Mouse (Mus musculus) hindbrain, embryonic 11.5 days (tissue): ENCODE data around the gene Tmem268. TPM values are rescaled to one million over a fixed set of nuclear protein-coding genes. Genes with fewer than 3 reads are reported as not detected.

Source experiments
- ATAC-seq: fragments of 200-750 bp; cut with Nextera tagmentation; 2 replicates; pipeline ENCODE4 v1.8.0; 2017; ENCODE audit warnings: mild to moderate bottlenecking, moderate TSS enrichment, moderate library complexity; ENCODE audit not compliant: low FRiP score
- DNase-seq: peaks from one replicate; pipeline ENCODE4 v3.0.0-alpha.2; 2015; ENCODE audit warnings: low spot score
- H3K27ac ChIP-seq: fragments of 300-500 bp; sonication (generic); 2 replicates; pipeline ENCODE4 v1.5.1; 2014; ENCODE audit warnings: mild to moderate bottlenecking, low read depth, low read length
- H3K27me3 ChIP-seq: fragments of 300-500 bp; sonication (generic); 2 replicates; pipeline ENCODE4 v1.6.1; 2014; ENCODE audit warnings: mild to moderate bottlenecking, low read length, moderate library complexity, mixed read lengths; ENCODE audit not compliant: control insufficient read depth, insufficient read depth
- H3K36me3 ChIP-seq: fragments of 300-500 bp; sonication (generic); 2 replicates; pipeline ENCODE4 v1.6.1; 2014; ENCODE audit warnings: mild to moderate bottlenecking, low read length, moderate library complexity, mixed read lengths; ENCODE audit not compliant: control insufficient read depth, insufficient read depth
- H3K4me1 ChIP-seq: fragments of 300-500 bp; sonication (generic); replicated peaks from 2 replicates; pipeline ENCODE4 v1.6.1; 2014; ENCODE audit warnings: low read length, mixed read lengths; ENCODE audit not compliant: control insufficient read depth, insufficient read depth
- H3K4me2 ChIP-seq: fragments of 300-500 bp; sonication (generic); replicated peaks from 2 replicates; pipeline ENCODE4 v1.6.1; 2014; ENCODE audit warnings: mild to moderate bottlenecking, low read depth, low read length
- H3K4me3 ChIP-seq: fragments of 300-500 bp; sonication (generic); 2 replicates; pipeline ENCODE4 v1.5.1; 2014; ENCODE audit warnings: low read depth, low read length
- H3K9ac ChIP-seq: fragments of 300-500 bp; sonication (generic); 2 replicates; pipeline ENCODE4 v1.6.1; 2014; ENCODE audit warnings: low read depth, low read length
- H3K9me3 ChIP-seq: fragments of 300-500 bp; sonication (generic); 2 replicates; pipeline ENCODE4 v1.6.1; 2016; ENCODE audit warnings: low read length; ENCODE audit not compliant: control insufficient read depth
- WGBS: fragments of 180-500 bp; shearing (Covaris S2); extraction: QIAGEN DNeasy Blood & Tissue Kit; methylation state at CpG from one replicate; pipeline ENCODE4 v1.1.7; 2014; 5-methylcytosine and 5-hydroxymethylcytosine counted together
- polyA plus RNA-seq: library from polyadenylated mRNA; unstranded; fragments of >200 nt; fragmentation: Nextera tagmentation; extraction: Ambion mirVana; gene quantifications from 2 replicates; pipeline ENCODE4 v1.2.1, GENCODE M21; 2014

The Tmem268 gene
- polyA plus RNA-seq, 1 experiment from 2014 or later: 4.7 TPM

DNA sequence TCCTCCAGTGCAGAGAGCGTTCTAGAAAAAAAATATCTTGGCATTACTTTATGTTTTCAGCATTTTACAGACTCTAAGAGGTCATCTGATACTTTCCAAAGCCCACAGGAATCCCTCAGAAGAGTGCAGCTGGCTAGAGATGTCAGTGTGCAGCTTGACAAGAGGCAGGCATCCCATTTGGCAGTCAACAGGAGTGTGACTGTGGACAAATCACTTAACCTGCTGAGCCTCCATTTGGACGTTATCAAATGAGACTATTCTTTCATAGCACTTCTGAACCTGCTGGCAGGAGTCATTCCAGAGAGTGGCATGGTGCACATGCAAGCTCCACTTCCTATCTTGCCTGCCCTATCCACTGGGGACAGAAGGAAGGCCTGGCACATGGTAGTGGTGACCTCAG, 16.4 kb upstream of the Tmem268 start:
- Histone ChIP-seq H3K4me3 (no peak overlapping the region), H3K9me3 (no peaks in the 10 kb centered on the region), H3K36me3 (no peaks in the 10 kb centered on the region), H3K27me3 (no peaks in the 10 kb centered on the region), H3K9ac (no peak overlapping the region), H3K4me1 (no peaks in the 10 kb centered on the region; the same call in 1 of the 2 replicates), H3K4me2 (no peak overlapping the region), H3K27ac (no peak overlapping the region)
- 80% methylated on average over 2 of the region's 2 CpGs for WGBS
- ATAC-seq: no peak
- no peak for DNase-seq

DNA sequence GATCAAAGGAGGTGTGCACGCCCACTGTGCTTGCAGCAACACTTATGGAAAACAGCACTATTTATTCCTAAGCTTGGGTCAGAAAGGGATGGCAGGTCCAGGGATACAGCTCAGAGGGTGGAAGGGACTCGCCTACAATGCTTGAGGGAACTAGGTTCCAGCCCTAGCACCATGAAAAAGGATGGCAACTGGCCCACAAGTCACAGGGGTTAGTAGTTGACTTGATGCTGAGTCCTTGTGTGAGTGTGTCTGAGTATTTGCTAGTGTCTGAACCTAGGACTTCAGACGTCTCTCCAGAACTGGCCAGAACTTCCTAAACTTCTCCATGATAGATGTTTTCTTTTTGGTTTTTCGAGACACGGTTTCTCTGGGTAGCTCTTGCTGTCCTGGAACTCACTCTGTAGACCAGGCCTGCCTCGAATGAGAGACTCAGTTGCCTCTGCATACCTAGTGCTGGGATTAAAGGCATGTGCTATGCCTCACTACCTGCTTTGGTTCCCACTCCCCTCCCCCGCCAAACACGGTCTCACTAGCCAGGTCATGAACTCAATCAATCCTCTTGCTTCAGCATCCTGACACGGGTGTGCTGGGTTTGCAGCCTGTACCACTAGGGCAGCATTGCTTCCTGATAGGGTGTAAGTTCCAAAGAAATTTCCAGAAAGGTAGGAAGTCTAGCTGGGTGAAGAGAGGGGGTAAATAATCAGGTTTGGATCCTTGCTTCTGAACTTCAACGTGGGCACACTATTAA, 14.7 kb upstream of the Tmem268 start:
- peak overlapping the region; percentile 31; the same call in 1 of the 2 replicates for H3K9ac ChIP-seq
- H3K4me2 ChIP-seq: no peak overlapping the region; the same call in 1 of the 2 replicates
- peak overlapping the region; percentile 84; the same call in 1 of the 2 replicates for H3K4me3 ChIP-seq
- no peak overlapping the region for H3K27ac ChIP-seq
- no peak for DNase-seq
- no peaks in the 10 kb centered on the region for H3K27me3 ChIP-seq
- no peaks in the 10 kb centered on the region for H3K9me3 ChIP-seq
- WGBS: 62% methylated on average over 10 of the region's 10 CpGs
- peak; percentile 65 for ATAC-seq
- H3K36me3 ChIP-seq: no peaks in the 10 kb centered on the region; the same call in 1 of the 2 replicates
- no peaks in the 10 kb centered on the region; the same call in 1 of the 2 replicates for H3K4me1 ChIP-seq

GRCm38 (mm10) chr4:63544494-63545230, 13.9 kb upstream of the Tmem268 start, which contains the start of gene Atp6v1g1:
Gene Atp6v1g1 (plus strand): TSS chr4:63544772.
- Histone ChIP-seq H3K4me1 (no peaks in the 10 kb centered on the region; the same call in 1 of the 2 replicates), H3K27me3 (no peaks in the 10 kb centered on the region), H3K4me3 (peak within 1 kb of the TSS; percentile 84), H3K27ac (peak within 1 kb of the TSS; percentile 82), H3K9me3 (no peaks in the 10 kb centered on the region), H3K9ac (peak within 1 kb of the TSS; percentile 96), H3K36me3 (peaks cover 3% of the 10 kb centered on the region; the same call in 1 of the 2 replicates), H3K4me2 (peak within 1 kb of the TSS; percentile 66)
- WGBS: 2% methylated on average over 39 of the region's 57 CpGs
- DNase-seq: peak; percentile 95
- ATAC-seq: peak; percentile 98

DNA sequence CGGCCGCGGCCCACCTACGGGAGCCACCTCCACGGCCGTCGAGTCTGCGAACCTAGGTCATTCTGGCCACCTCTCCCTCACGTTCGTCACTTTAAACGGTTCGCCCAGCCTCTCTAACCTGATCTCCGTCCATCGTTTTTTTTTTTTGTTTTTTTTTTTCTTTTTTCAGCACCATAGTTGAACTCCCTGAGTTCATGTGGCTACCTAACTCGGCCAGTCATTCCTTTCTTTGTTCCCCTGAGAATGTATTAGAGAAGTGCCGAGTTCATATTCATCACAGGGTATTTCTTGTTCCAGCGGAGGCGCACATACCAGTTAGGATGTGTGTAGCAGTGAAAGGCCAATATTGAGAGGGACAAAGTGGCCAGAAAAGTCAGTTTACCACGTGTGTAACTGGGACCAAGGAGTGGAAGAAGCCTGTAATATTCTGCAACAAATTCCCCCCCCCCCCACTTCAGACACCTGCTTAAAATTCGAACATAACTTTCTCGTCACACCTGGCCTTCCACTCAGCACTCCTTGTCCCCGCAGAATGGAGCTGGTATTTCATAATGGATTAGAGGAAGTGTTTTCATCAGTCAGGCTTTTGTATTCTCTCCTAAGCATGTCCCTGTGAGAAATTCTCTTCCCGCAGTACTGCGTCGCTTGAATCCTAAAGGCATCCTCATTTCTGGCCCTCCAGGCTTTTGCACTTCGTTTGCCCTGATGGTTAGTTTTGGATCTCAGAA, 13.2 kb upstream of the Tmem268 start:
- H3K27me3 ChIP-seq: no peaks in the 10 kb centered on the region
- peak overlapping the region; percentile 84 for H3K4me3 ChIP-seq
- H3K36me3 ChIP-seq: peaks cover 3% of the 10 kb centered on the region; the same call in 1 of the 2 replicates
- H3K4me2 ChIP-seq: peak overlapping the region; percentile 66
- peak overlapping the region; percentile 82 for H3K27ac ChIP-seq
- WGBS: 23% methylated on average over 26 of the region's 26 CpGs
- ATAC-seq: no peak
- peak overlapping the region; percentile 96 for H3K9ac ChIP-seq
- no peaks in the 10 kb centered on the region; the same call in 1 of the 2 replicates for H3K4me1 ChIP-seq
- peak; percentile 27 for DNase-seq
- no peaks in the 10 kb centered on the region for H3K9me3 ChIP-seq

DNA sequence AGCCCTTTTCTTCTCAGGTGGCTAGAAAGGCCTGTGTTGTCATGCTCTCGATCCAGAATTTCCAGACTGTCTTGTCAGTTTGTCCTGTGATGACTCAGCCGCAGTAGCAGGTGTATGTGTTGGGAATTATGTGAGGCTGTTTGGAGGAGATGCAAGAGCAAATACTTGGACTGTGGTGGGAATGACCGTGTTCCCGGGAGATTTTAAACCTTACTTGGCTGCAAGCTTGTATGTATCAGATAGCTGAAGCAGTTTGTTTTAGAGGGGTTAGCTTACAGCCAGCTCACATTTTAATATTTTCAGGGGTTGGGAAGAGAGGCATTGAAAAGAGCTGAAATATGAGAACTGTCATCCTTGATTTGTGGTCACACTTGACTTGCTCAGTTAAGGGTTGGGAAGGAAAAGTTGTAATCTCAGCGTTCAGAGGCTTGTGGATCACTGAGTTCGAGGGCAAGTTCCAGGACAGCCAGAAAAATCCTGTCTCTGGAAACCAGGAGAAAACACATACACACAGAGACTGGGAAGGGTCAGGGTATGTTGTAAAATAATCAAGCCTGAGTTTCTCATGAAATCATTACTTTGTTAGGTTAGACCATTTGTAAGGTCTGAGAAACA, 12.0 kb upstream of the Tmem268 start:
- DNase-seq: no peak
- Histone ChIP-seq H3K27me3 (no peaks in the 10 kb centered on the region), H3K9ac (no peak overlapping the region), H3K27ac (no peak overlapping the region), H3K4me2 (peak overlapping the region; percentile 66; the same call in 1 of the 2 replicates), H3K36me3 (peaks cover 8% of the 10 kb centered on the region; the same call in 1 of the 2 replicates), H3K4me1 (no peaks in the 10 kb centered on the region; the same call in 1 of the 2 replicates), H3K4me3 (no peak overlapping the region), H3K9me3 (no peaks in the 10 kb centered on the region)
- no peak for ATAC-seq
- WGBS: 80% methylated on average over 6 of the region's 6 CpGs

DNA sequence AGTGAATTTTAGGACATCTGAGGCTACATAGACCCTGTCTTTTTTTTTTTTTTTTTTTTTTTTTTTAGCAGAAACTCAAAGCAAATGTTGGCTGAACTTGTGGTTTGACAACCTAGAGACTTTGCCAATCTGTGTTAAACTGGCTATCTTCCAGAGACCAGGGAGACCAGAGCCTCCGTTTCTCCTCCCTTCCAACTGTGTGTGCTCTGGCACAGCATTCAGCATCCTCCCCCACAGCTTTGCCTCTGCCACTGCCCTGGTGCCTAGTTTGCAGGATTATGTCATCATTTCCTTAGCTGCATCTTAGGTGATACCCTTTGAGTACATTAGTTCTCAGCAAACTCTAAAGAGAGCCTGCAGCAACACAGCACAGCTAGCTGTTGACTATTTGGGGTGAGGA, 10.8 kb upstream of the Tmem268 start:
- H3K4me3 ChIP-seq: no peak overlapping the region
- ATAC-seq: no peak

DNA sequence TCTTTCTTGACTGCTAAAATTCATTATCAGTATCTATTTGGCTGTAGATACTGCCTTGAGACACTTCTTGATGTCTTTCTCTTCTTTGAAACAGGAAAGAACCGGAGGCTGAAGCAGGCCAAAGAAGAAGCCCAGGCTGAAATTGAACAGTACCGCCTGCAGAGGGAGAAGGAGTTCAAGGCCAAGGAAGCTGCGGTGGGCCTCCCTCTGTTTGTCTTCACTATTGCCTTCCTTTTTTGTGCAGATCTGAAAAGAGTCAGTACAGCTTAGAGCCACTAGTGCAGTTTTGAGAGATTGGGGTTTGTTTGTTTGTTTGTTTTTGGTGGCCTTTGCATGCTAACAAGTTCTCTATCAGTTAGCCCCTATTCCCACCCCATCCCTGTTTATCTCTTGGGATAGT, 10.1 kb upstream of the Tmem268 start:
- Histone ChIP-seq H3K4me2 (no peak overlapping the region), H3K27ac (no peak overlapping the region), H3K27me3 (no peaks in the 10 kb centered on the region), H3K9ac (no peak overlapping the region), H3K4me3 (no peak overlapping the region), H3K36me3 (peaks cover 16% of the 10 kb centered on the region), H3K9me3 (no peaks in the 10 kb centered on the region), H3K4me1 (no peaks in the 10 kb centered on the region; the same call in 1 of the 2 replicates)
- WGBS: 93% methylated on average over 3 of the region's 3 CpGs
- no peak for ATAC-seq
- no peak for DNase-seq

More for the DNA sequence above, 10.8 kb upstream of the Tmem268 start:
- H3K36me3 ChIP-seq: peaks cover 13% of the 10 kb centered on the region
- no peaks in the 10 kb centered on the region for H3K27me3 ChIP-seq
- H3K9me3 ChIP-seq: no peaks in the 10 kb centered on the region
- no peak overlapping the region for H3K27ac ChIP-seq
- H3K9ac ChIP-seq: no peak overlapping the region
- 84% methylated on average over 1 of the region's 1 CpGs for WGBS
- no peak overlapping the region for H3K4me2 ChIP-seq
- no peaks in the 10 kb centered on the region; the same call in 1 of the 2 replicates for H3K4me1 ChIP-seq
- no peak for DNase-seq

DNA sequence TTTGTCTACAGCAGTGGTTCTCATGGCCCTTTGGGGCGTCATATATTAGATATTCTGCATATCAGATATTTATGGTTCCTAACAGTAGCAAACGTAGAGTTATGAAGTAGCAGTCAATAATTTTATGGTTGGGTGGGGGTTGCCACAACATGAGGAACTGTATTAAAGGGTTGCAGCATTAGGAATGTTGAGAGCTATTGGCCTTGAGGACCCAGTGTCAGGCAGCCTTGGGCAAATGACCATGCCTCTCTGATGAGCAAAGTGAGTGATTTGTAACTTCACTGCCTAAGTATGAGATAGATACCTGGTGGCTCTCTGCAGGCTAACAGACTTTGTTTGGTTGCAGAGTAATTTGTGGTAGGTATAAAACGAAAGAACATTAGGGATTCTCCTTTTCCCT, 7.7 kb upstream of the Tmem268 start:
- H3K4me1 ChIP-seq: no peaks in the 10 kb centered on the region; the same call in 1 of the 2 replicates
- no peak overlapping the region for H3K27ac ChIP-seq
- DNase-seq (no peak), ATAC-seq (no peak)
- 92% methylated on average over 3 of the region's 3 CpGs for WGBS
- H3K27me3 ChIP-seq: 0 out of 2 replicates have a peak, but pooled peaks cover 2% of the 10 kb centered on the region
- H3K4me3 ChIP-seq: no peak overlapping the region
- no peak overlapping the region for H3K9ac ChIP-seq
- H3K9me3 ChIP-seq: no peaks in the 10 kb centered on the region
- peaks cover 16% of the 10 kb centered on the region for H3K36me3 ChIP-seq
- H3K4me2 ChIP-seq: no peak overlapping the region
